Mouse (Mus musculus): ENCODE measurements around the gene Col11a2.

DNA sequence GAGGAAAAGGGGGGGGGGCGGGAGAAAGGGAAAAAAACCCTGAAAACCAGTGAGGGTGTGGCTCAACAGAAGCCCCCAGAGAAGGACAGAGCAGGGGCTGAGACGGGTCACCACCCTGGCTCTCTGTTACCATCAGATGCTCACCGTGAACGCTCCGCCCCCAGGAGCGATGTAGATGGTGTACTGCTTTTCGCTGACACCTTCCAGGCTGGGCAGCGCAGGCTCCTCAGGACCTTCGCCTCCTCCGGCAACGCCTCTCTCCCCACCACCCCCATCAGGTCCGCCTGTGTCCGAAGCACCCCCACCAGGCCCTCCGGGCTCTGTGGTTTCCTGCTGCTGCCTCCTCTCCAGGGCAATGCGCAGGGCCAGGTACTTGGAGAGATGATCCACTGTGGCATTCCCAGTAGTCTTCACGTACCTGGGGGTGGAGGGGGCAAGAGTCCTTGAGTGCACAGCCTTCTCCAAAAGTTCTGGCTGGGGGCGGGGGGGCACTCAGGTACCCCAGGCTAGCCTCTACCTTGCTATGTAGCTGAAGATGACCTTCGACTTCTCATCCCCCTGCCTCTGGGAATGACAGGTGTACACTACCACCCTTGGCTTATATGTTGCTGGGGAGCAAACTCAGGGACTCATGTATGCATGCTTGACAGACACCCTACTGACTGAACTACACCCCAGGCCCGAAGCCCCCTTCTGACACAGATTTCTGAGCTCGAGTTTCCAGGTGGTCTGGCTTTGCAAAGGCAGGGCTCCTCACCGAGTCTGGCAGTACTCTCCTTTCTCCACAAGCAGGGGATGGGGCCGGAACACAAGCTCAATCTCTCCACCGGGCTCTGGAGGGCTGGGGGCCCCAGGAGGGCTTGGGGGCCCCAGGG, 17.5 kb upstream of the Col11a2 start:
- TF ChIP-seq POLR2A (IDR thresholded peaks at IDR 0.05; ENCODE audit: borderline replicate concordance, control insufficient read depth, low read depth, low read length): no peak
- no peak for TF ChIP-seq CTCF (IDR thresholded peaks at IDR 0.05; ENCODE audit: control insufficient read depth, insufficient read depth, low read length)

Measured in bone marrow, adult 2 months (tissue).